Mouse (Mus musculus): ENCODE data around the gene Ntf5.
A peak's percentile ranks its signal among the peaks of the same experiment; 100 is the strongest.

Ntf5 gene

DNA sequence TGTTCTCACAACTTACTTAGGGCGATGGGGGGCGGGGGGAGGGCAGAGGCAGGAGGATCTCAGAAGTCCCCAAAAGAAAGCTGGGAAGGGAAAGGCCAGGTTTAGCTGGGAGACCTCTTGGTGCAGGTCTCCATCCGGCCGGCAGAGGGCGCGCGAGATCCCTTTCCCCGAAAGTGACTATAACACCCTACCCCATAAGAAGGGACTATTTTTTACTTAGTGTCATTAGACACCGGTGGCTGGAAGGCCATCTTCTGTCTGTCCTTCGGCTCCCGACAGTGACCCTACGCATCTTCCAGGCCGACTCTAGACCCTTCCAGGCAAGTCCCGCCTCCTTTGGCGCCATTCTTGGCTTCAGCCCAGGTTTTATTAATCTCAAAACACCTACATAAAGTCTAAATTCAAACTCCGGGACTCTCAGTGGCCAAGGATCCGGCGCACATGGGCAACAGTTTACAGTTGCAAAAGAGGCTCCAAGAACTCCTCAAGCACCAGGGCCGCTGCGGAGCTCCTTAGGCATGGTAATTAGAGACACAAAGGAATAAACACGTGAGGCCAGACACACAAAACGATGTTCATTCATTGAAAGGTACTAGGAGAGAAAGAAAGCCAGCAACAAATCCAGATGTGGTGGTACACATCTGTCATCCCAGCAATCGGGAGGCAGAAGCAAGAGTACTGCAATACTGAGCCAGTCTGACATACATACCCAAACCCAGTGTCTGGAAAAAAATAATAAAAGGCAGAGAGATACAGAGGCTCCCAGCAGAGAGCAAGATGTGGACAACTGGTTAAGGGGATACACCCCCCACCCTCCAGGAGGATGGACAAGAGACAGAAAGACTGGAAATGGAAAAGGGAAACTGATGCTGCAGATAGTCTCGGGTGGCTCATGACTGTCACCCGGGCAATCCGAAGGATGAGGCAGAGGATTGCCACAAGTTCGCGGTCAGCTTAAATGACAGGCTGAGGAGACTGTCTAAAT is 8.1 kb upstream of the Ntf5 start, which contains the start of gene Kcna7:
TSS of gene Kcna7 (plus strand) at position 563 of the 985 bp plus-strand sequence.
- DNase-seq: peak; percentile 84

DNA sequence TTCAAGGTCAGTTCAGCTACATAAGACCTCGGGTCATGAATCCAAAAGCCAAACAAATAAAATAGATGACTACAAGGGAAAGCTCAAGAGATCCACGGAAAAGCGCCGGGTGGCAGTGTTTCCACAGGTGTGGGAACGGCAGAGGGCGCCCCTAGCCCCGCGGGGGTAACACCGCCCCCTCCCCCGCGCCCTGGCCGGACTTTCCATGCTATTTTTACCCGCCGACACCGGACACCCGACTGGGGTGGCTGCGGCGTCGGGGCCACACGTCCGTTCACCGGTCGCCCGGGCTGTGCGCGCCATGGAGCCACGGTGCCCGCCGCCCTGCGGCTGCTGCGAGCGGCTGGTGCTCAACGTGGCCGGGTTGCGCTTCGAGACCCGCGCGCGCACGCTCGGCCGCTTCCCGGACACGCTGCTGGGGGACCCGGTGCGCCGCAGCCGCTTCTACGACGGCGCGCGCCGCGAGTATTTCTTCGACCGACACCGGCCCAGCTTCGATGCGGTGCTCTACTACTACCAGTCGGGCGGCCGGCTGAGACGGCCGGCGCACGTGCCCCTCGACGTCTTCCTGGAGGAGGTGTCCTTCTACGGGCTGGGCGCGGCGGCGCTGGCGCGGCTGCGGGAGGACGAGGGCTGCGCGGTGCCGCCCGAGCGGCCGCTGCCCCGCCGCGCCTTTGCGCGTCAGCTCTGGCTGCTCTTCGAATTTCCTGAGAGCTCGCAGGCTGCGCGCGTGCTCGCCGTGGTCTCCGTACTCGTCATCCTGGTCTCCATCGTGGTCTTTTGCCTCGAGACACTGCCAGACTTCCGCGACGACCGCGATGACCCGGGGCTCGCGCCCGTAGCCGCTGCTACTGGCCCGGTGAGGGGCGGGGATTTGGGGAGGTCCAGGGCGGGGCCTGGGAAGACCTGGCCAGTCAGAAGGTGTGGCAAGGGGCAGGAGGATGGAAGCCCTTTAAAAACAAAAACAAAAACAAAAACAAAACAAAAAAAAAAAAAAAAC is 7.0 kb upstream of the Ntf5 start:
- peak; percentile 57 for DNase-seq

DNA sequence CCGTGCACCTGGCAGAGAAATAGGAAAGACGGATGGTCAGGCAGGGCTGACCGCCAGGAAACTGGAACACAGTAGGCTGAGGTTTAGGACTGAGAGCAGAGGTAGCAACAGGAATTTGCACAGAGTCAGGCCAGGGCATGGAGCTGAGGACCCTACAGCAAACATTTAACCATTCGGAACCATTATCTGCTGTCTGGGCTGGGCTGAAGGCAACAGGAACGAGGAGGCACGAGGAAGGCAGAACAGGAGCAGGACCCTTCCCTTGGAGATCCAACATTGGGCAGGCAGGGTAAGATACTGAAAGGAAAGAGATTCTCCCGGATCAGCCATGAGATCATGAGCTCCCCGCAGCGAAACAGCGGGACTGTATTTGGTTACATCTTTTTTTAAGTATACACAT is 5.7 kb upstream of the Ntf5 start:
- DNase-seq: no peak

DNA sequence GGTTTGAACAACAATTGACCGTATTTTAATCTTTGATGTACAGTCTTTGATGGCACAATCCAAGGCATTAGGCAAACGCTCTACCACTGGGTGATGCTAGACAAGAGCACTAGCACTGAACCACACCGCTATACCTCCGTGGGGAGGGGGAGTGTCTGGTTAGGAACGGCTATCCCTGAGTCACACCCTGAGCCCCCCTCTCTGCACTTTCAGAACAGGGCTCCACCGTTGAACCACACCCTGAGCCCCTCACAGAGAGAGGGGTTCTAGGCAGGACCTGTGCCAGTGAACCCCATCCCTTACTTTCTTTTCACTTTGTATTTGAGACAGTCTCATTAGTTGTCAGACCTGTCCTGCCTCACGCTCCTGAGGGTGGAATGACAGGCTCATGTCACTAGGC is 5.1 kb upstream of the Ntf5 start:
- DNase-seq: no peak

DNA sequence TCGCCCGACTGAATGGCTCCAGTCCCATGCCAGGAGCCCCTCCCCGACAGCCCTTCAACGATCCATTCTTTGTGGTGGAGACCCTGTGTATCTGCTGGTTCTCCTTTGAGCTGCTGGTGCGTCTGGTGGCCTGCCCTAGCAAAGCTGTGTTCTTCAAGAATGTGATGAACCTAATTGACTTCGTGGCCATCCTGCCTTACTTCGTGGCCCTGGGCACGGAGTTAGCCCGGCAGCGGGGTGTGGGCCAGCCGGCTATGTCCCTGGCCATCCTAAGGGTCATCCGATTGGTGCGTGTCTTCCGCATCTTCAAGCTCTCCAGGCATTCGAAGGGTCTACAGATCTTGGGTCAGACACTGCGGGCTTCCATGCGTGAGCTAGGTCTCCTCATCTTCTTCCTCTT is 4.5 kb upstream of the Ntf5 start:
- no peak for DNase-seq

DNA sequence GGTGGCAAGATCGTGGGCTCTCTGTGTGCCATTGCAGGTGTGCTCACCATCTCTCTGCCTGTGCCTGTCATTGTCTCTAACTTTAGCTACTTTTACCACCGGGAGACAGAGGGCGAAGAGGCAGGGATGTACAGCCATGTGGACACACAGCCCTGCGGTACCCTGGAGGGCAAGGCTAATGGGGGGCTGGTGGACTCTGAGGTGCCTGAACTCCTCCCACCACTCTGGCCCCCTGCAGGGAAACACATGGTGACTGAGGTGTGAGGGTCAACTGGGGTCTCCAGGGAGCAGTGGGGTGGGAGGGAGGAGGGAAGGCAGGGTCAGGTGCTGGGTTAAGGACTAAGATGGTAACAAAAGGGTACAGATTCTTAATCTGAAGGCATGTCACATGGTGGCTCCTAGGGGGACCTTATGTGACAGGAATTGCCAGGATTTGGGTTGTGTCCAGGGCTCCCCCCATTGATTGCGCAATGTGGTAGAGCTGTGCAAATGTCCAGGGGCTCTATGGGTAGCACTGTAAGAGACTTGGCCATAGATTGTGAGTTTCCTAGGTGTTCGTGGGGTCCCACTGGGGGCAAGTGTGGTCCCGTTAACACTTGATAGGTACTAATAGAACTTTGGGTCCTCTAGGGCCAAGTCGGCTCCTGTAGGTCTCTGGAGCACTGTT is 3.9 kb upstream of the Ntf5 start:
- DNase-seq: no peak

DNA sequence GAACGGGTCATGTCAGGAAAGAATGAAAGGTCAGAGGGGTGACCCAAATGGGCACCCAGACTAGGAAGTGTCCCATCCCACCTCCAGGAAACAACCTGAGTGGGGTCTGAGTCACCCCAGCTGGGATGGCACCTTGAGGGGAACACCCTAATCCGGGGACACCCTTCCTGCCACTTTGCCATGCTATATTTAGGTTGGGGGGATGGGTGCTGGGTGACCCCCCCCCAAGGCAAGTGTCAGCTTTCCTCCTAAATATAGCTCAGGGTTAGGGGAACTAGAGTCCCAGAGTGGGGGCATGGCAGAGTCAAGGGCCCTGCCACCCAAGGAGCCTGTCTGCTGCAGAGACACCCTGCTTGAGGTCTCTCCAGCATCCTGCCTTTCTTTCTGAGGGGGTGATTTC is 1.1 kb upstream of the Ntf5 start:
- no peak for DNase-seq

DNA sequence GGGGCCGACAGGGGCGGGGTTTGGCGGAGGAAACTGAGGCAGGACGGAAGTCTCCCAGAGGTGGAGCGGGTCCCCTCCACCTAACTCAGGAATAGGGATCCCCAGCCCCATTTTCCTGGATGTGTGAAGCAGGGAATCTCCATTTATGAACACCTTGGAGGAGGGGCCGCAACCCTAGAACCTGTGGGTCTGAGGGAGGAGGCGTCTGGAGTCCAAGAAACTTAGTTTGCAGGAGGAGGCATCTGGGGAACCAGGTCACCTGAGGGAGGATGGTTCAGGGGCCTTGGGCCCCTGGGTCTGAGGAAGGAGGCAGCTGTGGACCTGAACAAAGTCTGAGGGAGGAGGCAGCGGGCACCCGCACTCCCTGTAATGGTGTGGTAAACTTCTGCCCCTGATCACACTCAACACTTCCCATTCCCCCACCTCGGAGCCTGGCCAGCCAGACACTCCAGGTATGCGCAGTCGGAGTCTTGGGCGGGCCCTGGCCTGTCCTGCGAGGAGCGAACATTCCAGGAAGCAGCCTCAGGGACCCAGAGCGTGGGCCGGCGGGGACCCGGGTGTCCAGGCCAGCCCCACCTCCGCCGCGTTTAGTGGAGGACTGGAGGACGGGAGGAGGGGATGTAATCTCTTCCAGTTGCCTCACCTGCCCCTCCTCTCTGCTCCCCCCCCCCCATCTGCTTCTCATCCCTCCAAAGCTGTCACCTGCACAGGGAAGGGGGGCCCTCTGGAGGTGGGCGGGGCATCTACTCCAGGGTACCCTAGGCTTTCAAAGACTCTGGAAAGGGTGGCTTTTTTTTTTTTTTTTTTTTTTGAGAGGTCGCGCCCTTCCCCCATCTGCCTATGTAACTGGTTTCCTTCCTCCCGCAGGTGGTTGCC is 607 bp downstream of the Ntf5 start:
- peak; percentile 54 for DNase-seq

DNA sequence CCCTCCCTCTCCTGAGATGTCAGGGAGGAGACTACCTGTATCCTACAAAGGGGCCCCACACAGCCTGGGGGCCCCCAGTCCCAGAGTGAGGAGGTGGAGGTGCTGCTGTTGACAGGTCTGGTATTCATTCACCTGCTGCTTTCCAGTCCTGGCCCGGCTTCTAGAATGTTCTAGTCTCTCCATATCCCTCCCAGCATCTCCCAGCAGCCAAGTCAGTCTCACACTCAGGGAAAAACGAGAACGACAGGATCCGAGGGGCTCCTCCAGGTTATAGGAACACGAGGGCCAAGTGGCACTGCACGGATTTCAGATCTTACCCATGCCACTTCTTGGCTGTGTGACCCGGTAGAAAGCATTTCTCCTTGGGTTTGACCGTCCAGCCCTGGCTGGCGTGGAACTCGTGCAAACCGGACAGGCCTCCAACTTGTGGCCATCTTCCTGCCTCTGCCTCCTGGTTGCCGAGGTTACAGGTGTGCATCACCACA is 1.3 kb downstream of the Ntf5 start:
- no peak for DNase-seq

DNA sequence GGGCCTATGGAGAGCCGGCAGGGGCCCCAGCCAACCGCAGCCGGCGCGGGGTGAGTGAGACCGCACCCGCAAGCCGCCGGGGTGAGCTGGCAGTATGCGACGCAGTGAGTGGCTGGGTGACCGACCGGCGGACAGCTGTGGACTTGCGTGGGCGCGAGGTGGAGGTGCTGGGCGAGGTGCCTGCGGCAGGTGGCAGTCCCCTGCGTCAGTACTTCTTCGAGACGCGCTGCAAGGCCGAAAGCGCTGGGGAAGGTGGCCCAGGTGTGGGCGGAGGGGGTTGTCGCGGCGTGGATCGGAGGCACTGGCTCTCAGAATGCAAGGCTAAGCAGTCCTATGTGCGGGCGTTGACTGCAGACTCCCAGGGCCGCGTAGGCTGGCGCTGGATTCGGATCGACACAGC is 2.1 kb downstream of the Ntf5 start:
- no peak for DNase-seq

DNA sequence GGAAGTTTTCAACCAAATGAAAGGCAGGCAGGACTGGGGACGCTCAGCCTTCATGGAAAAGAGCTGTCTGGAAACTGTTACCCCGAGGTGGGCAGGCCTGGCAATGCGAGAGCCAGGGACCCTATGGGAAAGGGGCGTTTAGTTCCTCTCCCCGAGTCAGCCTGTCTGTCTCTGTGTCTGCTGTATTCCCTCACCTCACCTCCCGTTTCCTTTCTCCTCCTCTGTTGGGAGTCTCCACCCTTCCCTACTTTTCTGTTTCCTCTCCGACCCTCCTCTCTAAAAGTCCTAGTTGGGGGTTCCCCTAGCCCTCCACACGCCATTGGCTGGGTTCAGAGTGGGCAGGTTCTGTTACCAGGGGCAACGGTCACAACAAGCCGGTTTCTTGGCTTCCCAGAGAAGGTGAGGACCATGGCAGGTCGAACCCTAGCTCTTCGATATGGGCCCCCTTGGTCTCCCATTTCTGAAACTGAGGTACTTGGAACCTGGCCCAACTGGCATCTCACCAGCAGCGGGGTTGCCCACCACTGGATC is 4.5 kb downstream of the Ntf5 start:
- no peak for DNase-seq

DNA sequence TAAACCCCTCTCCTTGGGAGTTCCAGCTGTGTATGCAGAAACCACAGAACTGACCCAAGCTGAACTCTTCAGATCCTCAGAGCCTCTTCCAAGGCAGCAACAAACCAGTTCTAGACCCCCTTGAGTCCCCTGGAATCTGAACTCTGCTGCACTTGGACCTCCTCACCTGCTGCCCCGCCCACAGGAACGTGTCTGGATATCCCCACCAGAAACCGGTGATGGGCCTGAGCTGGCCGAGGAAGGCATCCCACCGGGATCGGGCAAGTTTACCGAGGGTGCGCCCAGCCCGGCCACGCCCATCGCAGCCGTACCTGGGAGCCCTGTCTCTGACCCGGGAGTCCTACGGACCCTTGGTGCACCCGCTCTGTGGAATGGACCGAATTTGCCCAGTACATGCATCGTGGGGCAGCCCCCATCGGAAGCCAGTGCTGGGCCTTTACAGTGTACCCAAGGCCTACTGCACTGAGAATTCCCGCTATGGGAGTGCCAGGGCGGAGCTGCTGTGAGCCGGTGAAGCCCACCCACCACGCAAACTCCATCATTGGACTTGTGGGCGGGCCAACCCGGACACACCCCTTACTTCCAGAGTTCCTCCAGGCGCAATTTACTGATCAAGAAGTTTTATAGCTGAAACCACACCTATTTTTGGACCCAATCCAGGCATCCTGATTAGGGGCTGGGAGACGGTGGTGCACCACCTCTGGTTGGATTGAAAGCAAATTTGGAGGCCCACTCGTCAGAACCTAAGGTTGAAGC is 6.5 kb downstream of the Ntf5 start:
- DNase-seq: no peak

DNA sequence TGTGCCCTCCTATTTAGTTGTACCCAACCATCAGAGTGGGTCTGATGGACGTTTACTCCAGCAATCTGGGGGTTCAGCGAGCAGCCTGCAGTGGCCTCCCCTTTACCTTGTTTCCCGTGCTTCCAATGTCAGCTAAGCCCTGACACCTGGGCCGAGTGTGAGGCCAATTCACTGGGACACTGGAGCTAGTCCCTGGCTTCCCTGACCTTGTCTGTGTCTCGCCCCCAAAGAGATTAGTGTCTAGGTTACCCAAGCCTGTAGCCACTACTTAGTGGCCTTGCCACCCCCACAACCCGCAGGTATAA is 7.1 kb downstream of the Ntf5 start, which contains the start of gene Lhb:
TSS of gene Lhb (plus strand) at position 206 of the 305 bp plus-strand sequence.
- DNase-seq: no peak

DNA sequence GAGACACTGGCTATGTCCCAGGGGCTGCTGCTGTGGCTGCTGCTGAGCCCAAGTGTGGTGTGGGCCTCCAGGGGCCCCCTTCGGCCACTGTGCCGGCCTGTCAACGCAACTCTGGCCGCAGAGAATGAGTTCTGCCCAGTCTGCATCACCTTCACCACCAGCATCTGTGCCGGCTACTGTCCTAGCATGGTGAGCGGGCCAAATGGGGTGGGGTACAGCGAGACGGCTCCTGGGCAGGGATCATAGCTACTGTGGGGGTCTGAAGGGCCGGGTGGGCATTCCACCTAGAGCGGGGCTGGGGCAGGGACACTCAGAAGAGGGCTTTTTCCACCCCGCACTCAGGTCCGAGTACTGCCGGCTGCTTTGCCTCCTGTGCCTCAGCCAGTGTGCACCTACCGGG is 7.7 kb downstream of the Ntf5 start:
- no peak for DNase-seq

DNA sequence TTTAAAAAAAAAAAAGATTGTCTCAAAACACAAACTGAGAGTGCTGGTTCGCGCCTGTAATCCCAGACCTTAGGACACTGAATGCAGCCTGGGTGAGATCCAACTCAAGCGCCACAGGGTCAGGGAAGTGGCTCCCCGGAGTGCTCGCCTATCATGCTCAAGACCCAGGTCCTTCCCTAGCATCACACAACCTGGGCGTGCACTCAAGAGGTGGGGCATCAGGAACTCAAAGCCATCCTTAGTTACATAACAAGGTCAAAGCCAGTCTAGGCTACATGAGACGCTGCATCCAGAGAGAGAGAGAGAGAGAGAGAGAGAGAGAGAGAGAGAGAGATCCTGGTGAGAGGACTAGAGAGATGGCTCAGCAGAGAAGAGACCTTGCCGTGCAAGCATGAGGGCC is 13.1 kb downstream of the Ntf5 start:
- DNase-seq: no peak

DNA sequence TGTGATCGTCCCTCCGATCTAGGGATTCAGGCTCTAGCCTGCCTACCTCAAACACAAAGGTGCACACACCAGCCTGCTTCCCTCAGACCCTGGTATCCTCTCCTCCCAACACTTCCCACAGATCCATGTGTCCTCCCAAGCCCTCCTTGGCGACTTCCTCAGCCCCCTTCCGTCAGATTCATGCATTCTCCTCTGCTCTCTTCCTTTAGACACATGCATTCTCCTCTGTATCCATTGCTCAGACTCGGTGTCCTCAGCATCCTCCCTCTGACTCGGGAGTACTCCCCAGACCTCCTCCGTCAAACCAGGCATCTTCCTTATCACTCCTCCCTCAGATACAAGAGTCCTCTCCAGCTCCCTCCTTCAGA is 20.3 kb downstream of the Ntf5 start:
- DNase-seq: no peak

DNA sequence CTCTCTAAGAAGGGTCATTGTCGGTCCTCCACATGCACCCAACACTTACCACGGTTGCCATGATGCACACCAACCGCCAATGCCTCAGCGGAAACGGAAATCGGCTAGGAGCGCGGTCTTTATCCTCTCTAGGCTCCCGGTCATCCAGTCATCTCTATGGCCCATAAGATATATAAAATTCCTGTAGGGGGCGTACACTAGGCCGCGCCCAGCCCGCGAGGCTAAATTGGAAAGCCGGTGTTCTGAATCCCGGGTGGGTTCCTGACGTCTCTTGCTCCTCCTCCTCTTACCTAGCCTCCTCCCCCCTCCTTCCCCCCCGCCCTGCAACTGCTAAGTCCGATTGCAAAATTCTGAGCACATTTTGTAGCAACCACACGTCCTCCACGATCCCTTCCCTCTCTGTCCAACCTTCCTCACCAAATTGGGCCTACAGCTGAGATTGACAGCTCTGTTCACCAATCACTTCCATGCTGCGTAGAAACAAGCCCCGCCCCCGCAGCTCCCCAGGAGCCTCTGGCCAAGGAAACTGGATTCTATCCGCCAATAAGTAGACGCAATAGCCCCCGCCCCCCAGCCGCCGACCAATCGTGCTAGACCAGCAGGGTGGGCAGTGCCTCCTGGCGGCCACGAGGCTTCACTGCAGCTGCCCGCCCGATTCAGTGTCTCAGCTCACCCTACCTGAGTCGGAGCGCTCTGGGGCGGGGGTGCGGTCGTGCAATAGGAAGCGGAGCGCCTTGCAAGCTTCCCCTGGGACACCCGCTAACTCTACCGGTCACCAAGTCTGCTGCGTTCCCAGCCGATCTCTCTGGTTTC is 20.9 kb downstream of the Ntf5 start, which contains the start of gene Gys1:
TSS of gene Gys1 (plus strand) at position 642 of the 813 bp plus-strand sequence.
- peak; percentile 100 for DNase-seq

DNA sequence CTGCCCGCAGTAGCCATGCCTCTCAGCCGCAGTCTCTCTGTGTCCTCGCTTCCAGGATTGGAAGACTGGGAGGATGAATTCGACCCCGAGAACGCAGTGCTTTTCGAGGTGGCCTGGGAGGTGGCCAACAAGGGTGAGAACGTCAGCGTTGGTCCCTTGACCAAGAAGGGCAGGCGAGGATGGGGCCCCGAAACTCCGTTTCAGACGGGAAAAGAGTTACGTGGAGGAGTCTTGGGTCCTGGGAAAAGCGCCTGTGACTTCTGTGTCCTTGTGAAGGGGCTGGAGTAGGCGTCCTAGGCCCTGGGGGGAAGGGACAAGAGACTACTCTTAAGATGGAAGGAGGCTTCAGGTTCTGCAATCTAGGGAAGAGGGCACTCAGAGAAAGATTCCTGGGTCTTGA is 21.5 kb downstream of the Ntf5 start:
- DNase-seq: no peak

DNA sequence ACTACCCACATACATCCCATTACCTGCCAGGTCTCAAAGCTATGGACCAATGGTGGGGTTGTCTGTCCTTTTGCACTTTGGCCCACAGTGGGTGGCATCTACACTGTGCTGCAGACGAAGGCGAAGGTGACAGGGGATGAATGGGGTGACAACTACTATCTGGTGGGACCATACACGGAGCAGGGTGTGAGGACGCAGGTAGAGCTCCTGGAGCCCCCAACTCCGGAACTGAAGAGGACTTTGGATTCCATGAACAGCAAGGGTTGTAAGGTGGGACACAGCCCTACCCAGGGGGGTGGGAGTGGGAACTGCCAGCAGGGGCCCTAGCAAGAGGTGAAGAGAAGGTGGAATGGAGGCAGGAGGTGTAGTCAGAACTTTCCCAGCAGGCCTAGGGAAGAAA is 22.9 kb downstream of the Ntf5 start:
- no peak for DNase-seq

DNA sequence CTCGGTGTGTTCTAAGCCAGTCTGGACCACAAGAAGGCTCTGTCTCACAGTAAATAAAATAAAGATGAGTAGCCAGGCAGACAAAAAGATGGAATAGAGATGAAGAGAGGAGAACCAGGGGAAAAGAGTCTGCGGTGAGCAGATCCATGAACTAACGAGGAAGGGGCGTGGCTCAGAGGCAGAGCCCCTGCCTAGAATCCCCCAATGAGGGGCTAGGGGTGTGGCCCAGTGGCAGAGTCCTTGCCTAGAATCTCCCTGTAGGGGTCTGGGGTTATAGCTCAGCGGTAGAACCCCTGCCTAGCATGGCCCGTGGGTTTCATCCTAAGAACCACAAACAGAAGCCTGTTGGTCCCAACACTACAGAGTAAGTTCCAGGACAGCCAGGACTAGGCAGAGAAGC is 23.6 kb downstream of the Ntf5 start:
- no peak for DNase-seq
